Mouse (Mus musculus): ENCODE measurements around the gene Med7.

GRCm38 (mm10) chr11:46388438-46388837 is 48.3 kb upstream of the Med7 start:
- no peak for TF ChIP-seq GATA1 (IDR thresholded peaks at IDR 0.05; ENCODE audit: borderline replicate concordance, low read length)
- no peak for TF ChIP-seq FLI1 (IDR thresholded peaks at IDR 0.05; ENCODE audit: low read length)

Data from megakaryocyte, embryonic 14.5 days (primary cell).